Mouse (Mus musculus): ENCODE measurements around the gene Gm20671. TPM values are rescaled to one million over a fixed set of nuclear protein-coding genes. Genes with fewer than 3 reads are reported as not detected.

Gene Gm20671
- polyA plus RNA-seq, 2 experiments from 2014 or later, result not detected

Other genes with a start within 250 kb of the Gm20671 start
- gene Yes1, start 215.9 kb downstream of the Gm20671 start, polyA plus RNA-seq (2017; shearing (Covaris generic)), result under 1 TPM; 0.43 to 0.61 TPM
- 100 to 1,000 TPM in 1 of 2 experiments, 10 to 100 TPM in 1; 94.9 to 125 TPM for gene Pisd, start 41.5 kb downstream of the Gm20671 start, polyA plus RNA-seq (2017; shearing (Covaris generic))
- gene Prr14l, start 27.1 kb upstream of the Gm20671 start, polyA plus RNA-seq (2017; shearing (Covaris generic)), result 10 to 100 TPM; 24.9 to 26.7 TPM
- gene Depdc5, start 36.6 kb upstream of the Gm20671 start, polyA plus RNA-seq (2017; shearing (Covaris generic)), result 10 to 100 TPM; 19.2 to 31.1 TPM
- 100 to 1,000 TPM; 192 to 194 TPM for gene Ywhah, start 191.7 kb upstream of the Gm20671 start, polyA plus RNA-seq (2017; shearing (Covaris generic))